Mouse (Mus musculus): Measurements from ENCODE around the gene Nr2f6. TPM values are rescaled to one million over a fixed set of nuclear protein-coding genes. Genes with fewer than 3 reads are reported as not detected.
"Not testable (repeated sequence)": the region's sequence is repeated elsewhere in the genome, so short reads cannot be mapped to it uniquely, and the experiment has no call there.

Nr2f6 gene
- polyA plus RNA-seq, 1 experiment from 2014 or later, result 68.9 TPM

DNA sequence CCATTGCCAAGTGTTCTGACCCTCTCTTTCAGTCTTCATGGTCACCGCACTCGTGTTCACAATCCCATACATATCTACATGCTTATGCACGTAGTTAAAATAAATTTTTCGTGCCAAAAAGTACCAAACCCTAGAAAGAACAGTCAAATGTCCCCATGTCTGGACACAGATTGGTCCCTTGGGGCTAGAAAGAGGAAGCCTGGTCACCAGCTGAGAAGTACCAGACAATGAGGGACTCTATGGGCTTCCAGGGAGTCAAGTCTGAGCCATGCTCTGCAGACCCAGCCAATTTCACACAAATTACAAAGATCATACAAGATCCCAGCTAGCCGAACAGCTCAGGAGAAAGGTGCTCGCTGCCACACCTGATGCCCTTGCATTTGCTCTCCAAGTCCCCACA lies 43.9 kb downstream of the Nr2f6 start:
- ATAC-seq (ENCODE audit: insufficient number of reproducible peaks, low FRiP score, low TSS enrichment, low read depth); H3K36me3 ChIP-seq (ENCODE audit: control insufficient read depth, insufficient read depth, low read length): not testable (repeated sequence)
- 97% methylated on average over 6 of the region's 6 CpGs for WGBS

DNA sequence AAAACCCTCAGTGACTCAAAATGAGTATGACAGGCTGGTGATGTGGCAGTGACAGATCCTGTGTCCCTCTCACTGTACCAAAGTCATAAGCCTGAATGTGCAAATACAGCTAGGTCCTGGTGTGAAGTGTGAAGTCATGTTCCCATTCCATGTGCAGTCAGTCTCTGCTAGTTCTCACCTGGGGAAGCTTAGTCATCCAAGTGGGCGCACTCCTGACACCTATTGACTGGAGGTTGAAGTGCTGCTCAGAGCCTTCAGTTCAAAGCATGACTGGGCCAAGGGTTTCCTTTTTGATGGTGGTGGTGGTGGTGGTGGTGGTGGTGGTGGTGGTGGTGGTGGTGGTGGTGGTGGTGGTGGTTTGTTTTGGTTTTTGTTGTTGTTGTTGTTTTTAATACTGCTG lies 56.9 kb downstream of the Nr2f6 start:
- H3K9ac ChIP-seq (ENCODE audit: low read length), result no peak overlapping the region
- H3K4me2 ChIP-seq (ENCODE audit: low read depth, severe bottlenecking), result no peak overlapping the region
- H3K27ac ChIP-seq (replicated peaks; ENCODE audit: low read depth, low read length), result no peak overlapping the region
- no peaks in the 10 kb centered on the region for H3K27me3 ChIP-seq (ENCODE audit: control insufficient read depth, insufficient read depth, low read length)
- peaks cover 22% of the 10 kb centered on the region; the same call in 1 of the 2 replicates for H3K36me3 ChIP-seq (ENCODE audit: control insufficient read depth, insufficient read depth, low read length)
- DNase-seq (ENCODE audit: low spot score) (no peak), ATAC-seq (ENCODE audit: insufficient number of reproducible peaks, low FRiP score, low TSS enrichment, low read depth) (no peak)
- WGBS, result 77% methylated on average over 1 of the region's 1 CpGs
- H3K4me3 ChIP-seq (ENCODE audit: low read depth, low read length), result no peak overlapping the region
- H3K4me1 ChIP-seq (ENCODE audit: control insufficient read depth, insufficient read depth, low read length), result no peaks in the 10 kb centered on the region
- H3K9me3 ChIP-seq (ENCODE audit: control insufficient read depth, low read length), result no peaks in the 10 kb centered on the region

More for the DNA sequence above, 43.9 kb downstream of the Nr2f6 start:
- not testable (repeated sequence) for H3K4me1 ChIP-seq (ENCODE audit: control insufficient read depth, insufficient read depth, low read length); H3K4me2 ChIP-seq (ENCODE audit: low read depth, severe bottlenecking); H3K27me3 ChIP-seq (ENCODE audit: control insufficient read depth, insufficient read depth, low read length); DNase-seq (ENCODE audit: low spot score); H3K4me3 ChIP-seq (ENCODE audit: low read depth, low read length); H3K9me3 ChIP-seq (ENCODE audit: control insufficient read depth, low read length); H3K9ac ChIP-seq (ENCODE audit: low read length); H3K27ac ChIP-seq (replicated peaks; ENCODE audit: low read depth, low read length)

Other genes starting within 250 kb of the Nr2f6 start
- gene Myo9b, start 109.2 kb downstream of the Nr2f6 start, polyA plus RNA-seq (2014; fragmentation: Nextera tagmentation; extraction: Ambion mirVana), result 23.0 and 25.3 TPM in 2 replicates
- 66.8 and 70.3 TPM in 2 replicates for gene Haus8, start 109.0 kb downstream of the Nr2f6 start, polyA plus RNA-seq (2014; fragmentation: Nextera tagmentation; extraction: Ambion mirVana)
- gene Use1, start 15.1 kb downstream of the Nr2f6 start, polyA plus RNA-seq (2014; fragmentation: Nextera tagmentation; extraction: Ambion mirVana), result 92.1 and 95.3 TPM in 2 replicates
- gene Ocel1, start 10.7 kb downstream of the Nr2f6 start, polyA plus RNA-seq (2014; fragmentation: Nextera tagmentation; extraction: Ambion mirVana), result 2.7 and 3.1 TPM in 2 replicates
- gene Ushbp1, start 13.8 kb upstream of the Nr2f6 start, polyA plus RNA-seq (2014; fragmentation: Nextera tagmentation; extraction: Ambion mirVana), result 3.4 and 4.1 TPM in 2 replicates
- 109 and 119 TPM in 2 replicates for gene Babam1, start 14.9 kb upstream of the Nr2f6 start, polyA plus RNA-seq (2014; fragmentation: Nextera tagmentation; extraction: Ambion mirVana)
- gene Ankle1, start 24.1 kb upstream of the Nr2f6 start, polyA plus RNA-seq (2014; fragmentation: Nextera tagmentation; extraction: Ambion mirVana), result 21.5 and 23.9 TPM in 2 replicates
- 38.7 and 43.4 TPM in 2 replicates for gene Abhd8, start 81.7 kb upstream of the Nr2f6 start, polyA plus RNA-seq (2014; fragmentation: Nextera tagmentation; extraction: Ambion mirVana)
- 216 and 231 TPM in 2 replicates for gene Mrpl34, start 83.0 kb upstream of the Nr2f6 start, polyA plus RNA-seq (2014; fragmentation: Nextera tagmentation; extraction: Ambion mirVana)
- 115 TPM in 2 replicates for gene Dda1, start 87.2 kb upstream of the Nr2f6 start, polyA plus RNA-seq (2014; fragmentation: Nextera tagmentation; extraction: Ambion mirVana)
- gene Ano8, start 104.0 kb upstream of the Nr2f6 start, polyA plus RNA-seq (2014; fragmentation: Nextera tagmentation; extraction: Ambion mirVana), result 3.0 and 4.2 TPM in 2 replicates
- 8.3 and 8.7 TPM in 2 replicates for gene Gtpbp3, start 106.1 kb upstream of the Nr2f6 start, polyA plus RNA-seq (2014; fragmentation: Nextera tagmentation; extraction: Ambion mirVana)
- 57.9 and 58.2 TPM in 2 replicates for gene Plvap, start 129.8 kb upstream of the Nr2f6 start, polyA plus RNA-seq (2014; fragmentation: Nextera tagmentation; extraction: Ambion mirVana)
- 0.30 and 0.71 TPM in 2 replicates for gene Ccdc194, start 143.8 kb upstream of the Nr2f6 start, polyA plus RNA-seq (2014; fragmentation: Nextera tagmentation; extraction: Ambion mirVana)
- gene Bst2, start 155.5 kb upstream of the Nr2f6 start, polyA plus RNA-seq (2014; fragmentation: Nextera tagmentation; extraction: Ambion mirVana), result 1.7 and 1.8 TPM in 2 replicates
- 66.5 and 74.2 TPM in 2 replicates for gene Mvb12a, start 161.0 kb upstream of the Nr2f6 start, polyA plus RNA-seq (2014; fragmentation: Nextera tagmentation; extraction: Ambion mirVana)
- 0.27 TPM in 1 of 2 replicates, not detected in the other for gene Tmem221, start 176.9 kb upstream of the Nr2f6 start, polyA plus RNA-seq (2014; fragmentation: Nextera tagmentation; extraction: Ambion mirVana)
- not detected in 2 replicates for gene Nxnl1, start 184.6 kb upstream of the Nr2f6 start, polyA plus RNA-seq (2014; fragmentation: Nextera tagmentation; extraction: Ambion mirVana)
- 16.7 and 18.0 TPM in 2 replicates for gene Slc27a1, start 186.9 kb upstream of the Nr2f6 start, polyA plus RNA-seq (2014; fragmentation: Nextera tagmentation; extraction: Ambion mirVana)
- gene Pgls, start 210.2 kb upstream of the Nr2f6 start, polyA plus RNA-seq (2014; fragmentation: Nextera tagmentation; extraction: Ambion mirVana), result 230 and 239 TPM in 2 replicates
- gene Fam129c, start 215.7 kb upstream of the Nr2f6 start, polyA plus RNA-seq (2014; fragmentation: Nextera tagmentation; extraction: Ambion mirVana), result 2.7 and 3.8 TPM in 2 replicates
- gene Colgalt1, start 229.0 kb upstream of the Nr2f6 start, polyA plus RNA-seq (2014; fragmentation: Nextera tagmentation; extraction: Ambion mirVana), result 46.6 and 49.8 TPM in 2 replicates

Measured in limb, embryonic 11.5 days (tissue).